Mouse (Mus musculus) midbrain, embryonic 10.5 days (tissue): ENCODE measurements at regions not wholly inside any gene's neighbourhood (a gene's known extent, or its start where the extent isn't known, plus 50 kb on each side); places are given as distances from the start of the nearest gene placed in this dataset.

Source experiments
- DNase-seq: peaks from one replicate; pipeline ENCODE4 v3.0.0-alpha.2; 2017; ENCODE audit warnings: low spot score
- H3K27ac ChIP-seq: fragments of 300-500 bp; sonication (generic); replicated peaks from 2 replicates; pipeline ENCODE4 v1.5.1; 2016; ENCODE audit warnings: mild to moderate bottlenecking
- H3K27me3 ChIP-seq: fragments of 300-500 bp; sonication (generic); 2 replicates; pipeline ENCODE4 v1.6.1; 2016; ENCODE audit warnings: low read depth, mild to moderate bottlenecking; ENCODE audit not compliant: poor library complexity, severe bottlenecking
- H3K36me3 ChIP-seq: fragments of 300-500 bp; sonication (generic); 2 replicates; pipeline ENCODE4 v1.6.1; 2016; ENCODE audit warnings: mild to moderate bottlenecking, moderate library complexity
- H3K4me1 ChIP-seq: fragments of 300-500 bp; sonication (generic); 2 replicates; pipeline ENCODE4 v1.6.1; 2016
- H3K4me3 ChIP-seq: fragments of 300-500 bp; sonication (generic); 2 replicates; pipeline ENCODE4 v1.5.1; 2016; ENCODE audit warnings: mild to moderate bottlenecking, moderate library complexity
- H3K9me3 ChIP-seq: fragments of 300-500 bp; sonication (generic); replicated peaks from 2 replicates; pipeline ENCODE4 v1.6.1; 2016; ENCODE audit warnings: mild to moderate bottlenecking
- WGBS: fragments of 180-500 bp; shearing (Covaris S2); methylation state at CpG from one replicate; pipeline ENCODE4 v1.1.7; 2016; 5-methylcytosine and 5-hydroxymethylcytosine counted together

- Histone ChIP-seq H3K4me1 (peaks cover 5% of the 10 kb centered on the region), H3K9me3 (no peaks in the 10 kb centered on the region), H3K36me3 (no peaks in the 10 kb centered on the region), H3K27ac (no peak overlapping the region), H3K4me3 (no peak overlapping the region), H3K27me3 (0 out of 2 replicates have a peak, but pooled peaks cover 6% of the 10 kb centered on the region)
- WGBS, result 90% methylated on average over 2 of the region's 2 CpGs
- no peak for DNase-seq
Measured at GRCm38 (mm10) chr9:101616261-101616660, 245.4 kb upstream of the 9630041A04Rik start.

GRCm38 (mm10) chr9:101615176-101615575 is 246.5 kb upstream of the 9630041A04Rik start:
- peaks cover 5% of the 10 kb centered on the region for H3K4me1 ChIP-seq
- no peaks in the 10 kb centered on the region for H3K9me3 ChIP-seq
- no peak for DNase-seq
- WGBS, result 88% methylated on average over 3 of the region's 3 CpGs
- no peaks in the 10 kb centered on the region for H3K36me3 ChIP-seq
- 0 out of 2 replicates have a peak, but pooled peaks cover 6% of the 10 kb centered on the region for H3K27me3 ChIP-seq
- H3K27ac ChIP-seq, result no peak overlapping the region
- no peak overlapping the region for H3K4me3 ChIP-seq

DNA sequence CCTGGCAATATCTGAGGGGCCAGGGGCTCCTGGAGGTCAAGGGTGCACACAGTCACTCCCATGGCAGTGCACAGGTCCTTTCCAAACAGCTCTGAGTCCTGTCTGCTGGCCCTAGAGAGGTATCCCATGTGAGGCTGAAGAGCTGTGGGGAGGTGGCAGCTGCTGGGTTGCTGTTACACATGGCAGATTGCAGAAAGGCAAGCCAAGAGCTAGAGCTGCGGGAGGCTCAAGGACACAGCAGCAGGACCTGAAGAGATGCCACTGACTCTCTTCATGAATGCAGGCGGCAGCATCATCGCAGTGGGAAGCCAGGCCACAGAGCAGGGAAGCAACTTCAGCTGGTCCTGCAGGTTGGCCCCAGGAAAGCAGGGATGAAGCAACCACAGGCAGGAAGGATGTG is 247.7 kb upstream of the 9630041A04Rik start:
- 63% methylated on average over 3 of the region's 3 CpGs for WGBS
- H3K9me3 ChIP-seq, result no peaks in the 10 kb centered on the region
- H3K27me3 ChIP-seq, result 0 out of 2 replicates have a peak, but pooled peaks cover 6% of the 10 kb centered on the region
- peaks cover 5% of the 10 kb centered on the region for H3K4me1 ChIP-seq
- H3K4me3 ChIP-seq, result no peak overlapping the region
- no peak for DNase-seq
- H3K36me3 ChIP-seq, result no peaks in the 10 kb centered on the region
- no peak overlapping the region for H3K27ac ChIP-seq

DNA sequence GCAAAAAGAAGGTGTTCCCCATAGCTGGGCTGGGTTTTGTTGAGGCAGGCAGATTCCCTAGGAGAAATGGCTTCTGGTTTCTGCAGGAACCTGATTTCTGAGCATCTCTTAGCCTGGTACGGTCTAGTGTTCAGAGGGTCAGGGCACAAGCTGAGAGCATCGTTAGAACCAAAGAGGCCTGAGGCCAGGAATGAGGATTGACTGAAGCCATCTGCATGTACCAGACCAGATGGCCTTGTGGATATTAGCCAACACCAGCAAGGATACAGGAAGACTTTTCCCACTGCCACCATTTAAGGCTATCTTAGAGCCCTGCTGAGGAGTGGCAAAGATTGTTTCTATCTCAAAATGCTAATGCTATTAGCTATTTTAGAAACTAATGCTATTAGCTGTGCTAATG is 248.2 kb upstream of the 9630041A04Rik start:
- DNase-seq, result no peak
- Histone ChIP-seq H3K9me3 (no peaks in the 10 kb centered on the region), H3K27ac (0 out of 2 replicates have a peak overlapping the region, but pooled peaks have one; percentile 1), H3K27me3 (0 out of 2 replicates have a peak, but pooled peaks cover 6% of the 10 kb centered on the region), H3K4me3 (no peak overlapping the region), H3K4me1 (peaks cover 5% of the 10 kb centered on the region), H3K36me3 (no peaks in the 10 kb centered on the region)
- WGBS, result 80% methylated on average over 2 of the region's 2 CpGs

DNA sequence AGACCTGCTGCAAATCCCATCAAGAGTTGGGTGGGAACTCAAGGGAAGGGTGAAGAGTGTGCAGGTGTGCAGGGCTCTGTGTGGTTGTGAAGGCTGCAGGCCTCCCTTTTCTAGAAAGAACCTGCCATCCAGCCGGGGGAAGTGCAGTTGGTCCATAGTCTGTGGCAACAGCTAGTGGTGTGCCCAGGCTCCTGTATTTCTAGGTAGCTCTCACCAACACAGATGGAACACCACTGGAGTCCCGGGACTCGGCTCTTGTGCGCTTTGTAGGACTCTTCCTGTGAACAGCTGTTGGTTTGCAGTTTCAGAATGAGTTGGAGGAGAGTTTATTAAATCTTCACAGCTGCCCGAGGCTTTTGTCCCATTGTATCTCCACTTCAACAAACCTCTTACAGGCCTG is 248.7 kb upstream of the 9630041A04Rik start:
- Histone ChIP-seq H3K9me3 (no peaks in the 10 kb centered on the region), H3K27ac (0 out of 2 replicates have a peak overlapping the region, but pooled peaks have one; percentile 1), H3K27me3 (0 out of 2 replicates have a peak, but pooled peaks cover 6% of the 10 kb centered on the region), H3K36me3 (no peaks in the 10 kb centered on the region), H3K4me3 (no peak overlapping the region), H3K4me1 (peaks cover 5% of the 10 kb centered on the region)
- no peak for DNase-seq
- WGBS, result 85% methylated on average over 5 of the region's 5 CpGs

GRCm38 (mm10) chr9:101612571-101612970 is 249.1 kb upstream of the 9630041A04Rik start:
- Histone ChIP-seq H3K4me3 (no peak overlapping the region), H3K27ac (no peak overlapping the region), H3K9me3 (no peaks in the 10 kb centered on the region), H3K36me3 (no peaks in the 10 kb centered on the region), H3K4me1 (peaks cover 2% of the 10 kb centered on the region), H3K27me3 (0 out of 2 replicates have a peak, but pooled peaks cover 6% of the 10 kb centered on the region)
- no peak for DNase-seq
- 86% methylated on average over 4 of the region's 4 CpGs for WGBS

- Histone ChIP-seq H3K27me3 (0 out of 2 replicates have a peak, but pooled peaks cover 3% of the 10 kb centered on the region), H3K4me1 (no peaks in the 10 kb centered on the region), H3K27ac (no peak overlapping the region), H3K9me3 (no peaks in the 10 kb centered on the region), H3K4me3 (no peak overlapping the region), H3K36me3 (no peaks in the 10 kb centered on the region)
- whole genome bisulfite sequencing, result 44% methylated on average over 3 of the region's 3 CpGs
- DNase-seq, result peak; percentile 52
Measured at GRCm38 (mm10) chr9:101611481-101611880, 250.2 kb upstream of the 9630041A04Rik start.

DNA sequence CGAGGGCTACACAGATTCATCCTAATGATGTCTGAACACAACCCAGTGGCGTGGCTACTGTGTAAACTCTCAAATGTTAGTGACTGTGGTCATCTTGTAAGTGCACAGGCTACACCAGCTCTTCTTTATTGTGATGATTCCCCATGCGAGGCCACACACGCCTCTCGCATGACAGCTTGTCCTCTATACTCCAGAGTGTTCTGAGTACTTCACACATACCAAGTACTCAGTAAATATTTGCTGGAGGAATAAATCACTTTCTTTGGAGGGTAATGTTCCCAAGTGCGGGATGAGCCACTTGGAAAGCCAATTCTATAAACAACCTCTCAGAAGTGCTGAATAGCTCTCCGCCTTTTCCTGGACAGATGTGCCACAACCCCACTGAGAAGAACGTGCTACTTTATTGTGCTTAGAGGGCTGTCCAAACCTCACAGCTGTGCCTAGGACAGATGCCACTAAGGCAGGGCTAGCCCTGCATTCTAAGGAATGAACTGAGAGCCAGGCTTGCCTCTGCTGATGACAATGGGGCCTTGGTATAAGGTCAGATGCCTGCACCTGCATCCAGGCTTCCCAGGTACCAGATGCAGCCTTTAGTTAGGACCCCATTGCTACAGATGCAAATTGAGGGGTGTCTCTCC is 250.7 kb upstream of the 9630041A04Rik start:
- 0 out of 2 replicates have a peak, but pooled peaks cover 3% of the 10 kb centered on the region for H3K27me3 ChIP-seq
- WGBS, result 80% methylated on average over 8 of the region's 8 CpGs
- H3K27ac ChIP-seq, result no peak overlapping the region
- no peaks in the 10 kb centered on the region for H3K36me3 ChIP-seq
- H3K4me3 ChIP-seq, result no peak overlapping the region
- no peaks in the 10 kb centered on the region for H3K4me1 ChIP-seq
- no peak for DNase-seq
- H3K9me3 ChIP-seq, result no peaks in the 10 kb centered on the region

DNA sequence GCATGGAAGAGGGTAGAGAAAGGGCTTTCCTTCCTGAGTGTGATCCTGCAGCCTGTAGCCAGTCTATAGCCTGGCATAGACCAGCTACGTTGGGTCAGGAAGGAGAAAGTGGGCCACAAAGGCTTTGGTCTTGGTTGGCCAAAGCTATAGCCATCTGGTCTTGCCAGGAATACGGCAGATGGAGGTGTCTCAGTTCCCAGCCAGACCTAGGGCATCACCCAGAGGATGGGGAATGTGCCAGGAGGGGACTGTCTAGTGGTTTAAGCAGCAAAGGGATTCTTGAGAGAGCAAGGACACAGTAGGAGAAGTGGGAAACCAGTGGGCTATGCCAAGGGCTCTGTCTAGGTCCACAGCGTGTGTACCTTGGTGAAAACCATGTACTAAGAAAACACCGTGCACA is 251.3 kb upstream of the 9630041A04Rik start:
- Histone ChIP-seq H3K4me1 (no peaks in the 10 kb centered on the region), H3K9me3 (no peaks in the 10 kb centered on the region), H3K36me3 (no peaks in the 10 kb centered on the region), H3K27ac (no peak overlapping the region), H3K4me3 (no peak overlapping the region), H3K27me3 (0 out of 2 replicates have a peak, but pooled peaks cover 3% of the 10 kb centered on the region)
- DNase-seq, result no peak
- 91% methylated on average over 4 of the region's 4 CpGs for WGBS

DNA sequence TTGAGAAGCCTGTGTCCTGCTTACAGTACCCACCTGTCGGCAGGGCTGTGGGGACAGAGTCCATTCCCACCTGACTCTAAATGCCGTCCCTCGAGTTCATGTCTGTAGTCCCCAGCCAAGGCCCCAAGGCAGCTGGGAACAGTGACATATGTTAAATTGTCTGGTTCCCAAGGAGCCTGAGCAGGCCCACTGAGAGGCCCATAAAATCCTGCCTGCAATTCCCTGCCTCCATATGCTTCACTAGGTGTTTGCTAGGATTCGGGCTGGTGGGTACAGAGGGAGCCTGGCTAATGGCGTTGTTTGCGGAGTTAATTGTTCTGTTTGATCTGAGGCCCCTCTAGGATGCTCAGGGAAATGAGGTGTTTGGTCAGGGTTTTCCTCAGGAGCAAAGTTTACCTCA is 258.8 kb upstream of the 9630041A04Rik start:
- no peaks in the 10 kb centered on the region for H3K9me3 ChIP-seq
- WGBS, result 86% methylated on average over 6 of the region's 6 CpGs
- no peaks in the 10 kb centered on the region for H3K4me1 ChIP-seq
- H3K36me3 ChIP-seq, result no peaks in the 10 kb centered on the region
- H3K27ac ChIP-seq, result no peak overlapping the region
- no peak overlapping the region for H3K4me3 ChIP-seq
- H3K27me3 ChIP-seq, result no peaks in the 10 kb centered on the region
- DNase-seq, result no peak

DNA sequence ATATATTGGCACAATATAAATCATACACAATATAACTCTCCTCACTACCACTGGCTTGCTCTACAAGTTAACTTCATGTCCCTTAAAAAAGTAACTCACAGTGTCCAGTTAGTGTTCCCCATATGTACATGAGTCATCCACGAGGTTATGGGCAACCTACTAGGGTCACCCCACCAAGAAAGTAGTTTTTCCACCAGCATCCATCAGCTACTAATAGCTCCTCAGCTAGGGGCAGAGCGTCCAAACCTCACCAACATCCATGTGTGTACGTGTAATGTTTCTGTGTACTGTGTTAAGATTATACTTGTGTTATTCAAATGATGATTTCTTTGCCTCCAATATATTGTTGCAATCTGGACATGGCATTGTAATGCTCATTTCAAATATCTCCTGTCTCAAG is 264.7 kb upstream of the 9630041A04Rik start:
- WGBS, result 86% methylated on average over 3 of the region's 3 CpGs
- Histone ChIP-seq H3K27me3 (no peaks in the 10 kb centered on the region), H3K9me3 (no peaks in the 10 kb centered on the region), H3K36me3 (no peaks in the 10 kb centered on the region), H3K27ac (no peak overlapping the region), H3K4me1 (no peaks in the 10 kb centered on the region), H3K4me3 (no peak overlapping the region)
- no peak for DNase-seq

- Histone ChIP-seq H3K27ac (no peak overlapping the region), H3K4me1 (no peaks in the 10 kb centered on the region), H3K4me3 (no peak overlapping the region), H3K9me3 (no peaks in the 10 kb centered on the region), H3K27me3 (no peaks in the 10 kb centered on the region), H3K36me3 (no peaks in the 10 kb centered on the region)
- peak; percentile 3 for DNase-seq
- WGBS, result 92% methylated on average over 14 of the region's 14 CpGs
Measured at GRCm38 (mm10) chr9:101595101-101595650, 266.5 kb upstream of the 9630041A04Rik start.

DNA sequence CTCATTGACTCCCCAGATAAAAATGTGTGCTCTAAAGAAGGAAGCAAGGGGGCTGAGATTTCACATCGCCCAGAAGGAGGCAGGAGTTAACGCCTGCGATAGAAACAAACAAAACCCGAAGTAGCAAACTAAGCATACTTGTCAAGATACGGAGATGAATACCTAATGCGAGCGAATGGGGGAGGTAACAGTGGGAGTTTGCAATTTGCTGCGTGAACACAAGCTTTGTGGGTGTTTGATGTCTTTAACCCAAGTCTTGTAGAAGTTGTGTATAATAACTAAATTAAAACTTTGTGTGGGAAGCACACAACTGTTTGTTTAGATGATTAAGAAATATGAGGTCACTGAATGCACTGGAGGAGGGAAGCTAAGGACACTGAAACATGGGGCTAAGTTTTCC is 269.0 kb upstream of the 9630041A04Rik start:
- DNase-seq, result peak; percentile 3
- H3K27ac ChIP-seq, result no peak overlapping the region
- no peaks in the 10 kb centered on the region for H3K36me3 ChIP-seq
- no peaks in the 10 kb centered on the region for H3K27me3 ChIP-seq
- H3K4me1 ChIP-seq, result no peaks in the 10 kb centered on the region
- no peaks in the 10 kb centered on the region for H3K9me3 ChIP-seq
- 81% methylated on average over 8 of the region's 8 CpGs for WGBS
- H3K4me3 ChIP-seq, result no peak overlapping the region
